Mouse (Mus musculus) splenic B cell, adult 2 months (primary cell): ENCODE data around the gene Eif4g3.
"Not testable (repeated sequence)": the region's sequence is repeated elsewhere in the genome, so short reads cannot be mapped to it uniquely, and the experiment has no call there.

Experiments used
- DNase-seq: peaks from one replicate; pipeline ENCODE4 v3.0.0-alpha.2; 2011; ENCODE audit warnings: low read depth, low spot score
- H3K27me3 ChIP-seq: 2 replicates; pipeline ENCODE4 v1.6.1; 2012; ENCODE audit warnings: mild to moderate bottlenecking, low read length, moderate library complexity, mixed read lengths; ENCODE audit not compliant: control insufficient read depth, poor library complexity, insufficient read depth, severe bottlenecking
- H3K36me3 ChIP-seq: 2 replicates; pipeline ENCODE4 v1.6.1; 2012; ENCODE audit warnings: mild to moderate bottlenecking, low read length, moderate library complexity, mixed read lengths; ENCODE audit not compliant: control insufficient read depth, poor library complexity, insufficient read depth, severe bottlenecking

Eif4g3 gene

GRCm38 (mm10) chr4:138045809-138046208, 53.0 kb downstream of the Eif4g3 start:
- Histone ChIP-seq H3K27me3 (no peaks in the 10 kb centered on the region), H3K36me3 (peaks cover 4% of the 10 kb centered on the region; the same call in 1 of the 2 replicates)
- peak; percentile 28 for DNase-seq

DNA sequence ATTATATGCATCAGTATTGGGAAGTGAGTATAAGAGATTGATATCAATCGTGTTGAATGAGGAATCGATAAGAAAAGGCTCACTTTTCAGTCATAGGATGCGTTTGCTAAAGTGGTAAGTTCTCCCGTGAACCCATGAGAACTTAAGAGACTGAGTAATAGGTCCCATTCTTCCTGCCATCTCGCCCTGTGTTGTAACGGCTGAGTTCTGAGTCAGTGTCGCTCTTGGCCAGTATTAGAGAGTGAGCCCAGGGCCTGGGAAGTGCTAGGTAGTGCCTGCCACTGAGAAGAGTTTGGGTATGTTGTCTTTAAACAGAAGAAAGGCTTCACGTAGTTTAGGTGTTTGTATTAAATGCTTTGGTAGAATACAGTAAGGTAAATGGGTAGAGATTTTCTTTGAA, 53.5 kb downstream of the Eif4g3 start:
- Histone ChIP-seq H3K27me3 (no peaks in the 10 kb centered on the region), H3K36me3 (peaks cover 4% of the 10 kb centered on the region; the same call in 1 of the 2 replicates)
- DNase-seq, result no peak

- H3K27me3 ChIP-seq, result no peaks in the 10 kb centered on the region
- no peak for DNase-seq
- peaks cover 4% of the 10 kb centered on the region for H3K36me3 ChIP-seq
Measured at GRCm38 (mm10) chr4:138049547-138049946, 56.7 kb downstream of the Eif4g3 start.

DNA sequence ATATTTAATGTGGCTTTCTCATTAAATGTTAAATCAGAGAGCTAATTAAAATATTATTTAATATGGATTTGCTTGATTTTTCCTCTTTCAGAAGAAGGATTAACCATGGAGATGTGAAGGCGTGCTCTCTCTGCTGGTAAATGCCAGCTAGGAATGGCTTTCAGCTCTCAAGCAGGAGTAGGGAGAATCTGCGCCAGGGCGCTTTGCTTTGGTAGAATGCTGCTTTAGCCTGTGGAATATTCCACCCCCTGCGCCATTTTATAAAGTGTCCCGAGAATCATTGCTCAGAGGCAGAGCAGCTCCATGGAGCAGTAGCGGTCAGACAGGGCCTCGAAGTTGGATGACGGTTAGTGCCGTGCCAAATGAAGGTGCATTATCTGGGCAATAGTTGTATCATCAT, 58.7 kb downstream of the Eif4g3 start:
- Histone ChIP-seq H3K27me3 (no peaks in the 10 kb centered on the region), H3K36me3 (no peaks in the 10 kb centered on the region; the same call in none of the 2 replicates)
- no peak for DNase-seq

- H3K36me3 ChIP-seq, result peaks cover 8% of the 10 kb centered on the region; the same call in 1 of the 2 replicates
- no peaks in the 10 kb centered on the region for H3K27me3 ChIP-seq
- no peak for DNase-seq
Measured at GRCm38 (mm10) chr4:138056658-138057057, 63.8 kb downstream of the Eif4g3 start.

DNA sequence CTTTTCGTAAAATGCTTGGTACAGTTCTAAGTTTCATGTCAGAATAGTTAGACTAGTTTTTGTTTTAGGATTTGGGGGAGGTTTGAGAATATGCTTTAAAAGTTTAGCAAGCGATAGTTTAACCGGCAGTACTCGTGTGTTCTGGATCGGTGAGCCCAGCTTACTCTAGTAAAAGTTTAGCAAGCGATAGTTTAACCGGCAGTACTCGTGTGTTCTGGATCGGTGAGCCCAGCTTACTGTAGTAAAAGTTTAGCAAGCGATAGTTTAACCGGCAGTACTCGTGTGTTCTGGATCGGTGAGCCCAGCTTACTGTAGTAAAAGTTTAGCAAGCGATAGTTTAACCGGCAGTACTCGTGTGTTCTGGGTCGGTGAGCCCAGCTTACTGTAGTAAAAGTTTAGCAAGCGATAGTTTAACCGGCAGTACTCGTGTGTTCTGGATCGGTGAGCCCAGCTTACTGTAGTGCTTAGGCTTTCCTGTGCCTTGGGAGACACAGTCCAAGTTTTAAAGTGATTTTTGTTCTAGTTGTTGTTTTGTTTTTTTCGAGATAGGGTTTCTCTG, 64.5 kb downstream of the Eif4g3 start:
- not testable (repeated sequence) for H3K36me3 ChIP-seq, H3K27me3 ChIP-seq, DNase-seq

DNA sequence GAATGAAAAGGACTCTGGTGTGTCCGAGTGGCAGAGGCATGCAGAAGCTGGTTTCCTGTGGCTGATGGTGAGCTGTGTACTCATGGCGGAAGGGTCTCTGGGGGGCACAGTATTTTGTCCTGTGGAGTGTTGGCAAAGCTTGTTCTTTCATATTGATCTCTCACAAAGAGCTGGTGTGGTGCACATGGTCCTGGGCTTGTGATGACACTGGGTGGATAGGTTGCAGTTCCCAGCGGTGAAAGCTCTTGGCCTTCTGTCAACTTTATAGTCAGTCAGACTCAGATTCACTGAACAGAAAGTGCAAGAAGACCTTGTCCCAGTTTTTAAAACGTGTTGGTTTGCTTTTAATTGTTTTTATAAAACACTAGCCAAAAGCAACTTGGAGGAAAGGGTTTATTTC, 68.3 kb downstream of the Eif4g3 start:
- DNase-seq, result no peak

DNA sequence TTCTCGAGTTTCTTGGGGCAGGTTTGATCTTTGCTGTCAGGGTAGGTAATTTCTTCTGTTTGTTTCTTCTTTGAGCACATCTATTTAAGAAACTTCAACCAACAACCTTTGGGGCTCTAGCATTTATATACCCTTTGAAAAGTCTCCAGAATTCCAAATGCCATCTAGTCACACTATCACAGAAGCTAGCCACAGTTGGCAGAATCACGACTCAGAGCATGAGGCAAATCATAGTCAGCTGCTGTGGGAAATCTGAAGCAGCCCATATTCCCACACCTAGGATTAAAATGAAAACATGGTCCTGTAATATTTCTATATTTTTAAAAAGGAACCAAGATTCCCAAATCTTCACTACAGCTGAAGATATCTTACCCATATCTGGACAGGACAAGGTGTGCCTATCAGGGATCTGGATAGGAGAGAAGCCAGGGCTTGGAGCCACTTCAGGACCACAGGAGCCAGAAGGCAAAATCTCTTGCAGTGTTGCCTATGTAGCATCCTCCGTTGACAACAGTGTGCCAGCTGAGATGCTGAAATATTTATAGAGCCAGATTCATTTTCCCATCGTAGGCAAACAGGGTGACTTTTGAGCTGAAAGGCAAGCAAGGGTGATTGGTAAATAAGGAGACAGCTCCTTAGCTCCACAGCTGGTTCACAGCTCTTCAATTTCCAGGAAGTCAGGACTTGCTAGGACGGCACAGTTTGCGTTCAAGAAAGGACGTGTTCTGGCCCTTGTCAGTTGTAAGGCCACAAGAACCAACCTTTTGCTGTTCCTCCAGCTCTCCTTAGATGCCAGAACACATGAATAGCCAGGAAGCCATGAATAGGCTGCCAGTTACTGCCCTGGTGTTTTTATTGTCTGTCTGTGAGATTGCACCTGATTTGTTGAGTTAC, 70.8 kb downstream of the Eif4g3 start:
- Histone ChIP-seq H3K36me3 (0 out of 2 replicates have a peak, but pooled peaks cover 9% of the 10 kb centered on the region), H3K27me3 (no peaks in the 10 kb centered on the region)
- DNase-seq, result no peak

More for the DNA sequence above, 68.3 kb downstream of the Eif4g3 start:
- no peaks in the 10 kb centered on the region for H3K27me3 ChIP-seq
- peaks cover 10% of the 10 kb centered on the region; the same call in 1 of the 2 replicates for H3K36me3 ChIP-seq

- no peak for DNase-seq
- 0 out of 2 replicates have a peak, but pooled peaks cover 9% of the 10 kb centered on the region for H3K36me3 ChIP-seq
- H3K27me3 ChIP-seq, result no peaks in the 10 kb centered on the region
Measured at GRCm38 (mm10) chr4:138064882-138065592, 72.2 kb downstream of the Eif4g3 start.

- Histone ChIP-seq H3K27me3 (no peaks in the 10 kb centered on the region), H3K36me3 (0 out of 2 replicates have a peak, but pooled peaks cover 9% of the 10 kb centered on the region)
- DNase-seq, result no peak
Measured at GRCm38 (mm10) chr4:138065593-138066169, 72.9 kb downstream of the Eif4g3 start.

- no peaks in the 10 kb centered on the region for H3K27me3 ChIP-seq
- no peak for DNase-seq
- 0 out of 2 replicates have a peak, but pooled peaks cover 4% of the 10 kb centered on the region for H3K36me3 ChIP-seq
Measured at GRCm38 (mm10) chr4:138066421-138066820, 73.6 kb downstream of the Eif4g3 start.

- no peak for DNase-seq
- no peaks in the 10 kb centered on the region for H3K27me3 ChIP-seq
- 0 out of 2 replicates have a peak, but pooled peaks cover 4% of the 10 kb centered on the region for H3K36me3 ChIP-seq
Measured at GRCm38 (mm10) chr4:138067858-138068257, 75.0 kb downstream of the Eif4g3 start.

DNA sequence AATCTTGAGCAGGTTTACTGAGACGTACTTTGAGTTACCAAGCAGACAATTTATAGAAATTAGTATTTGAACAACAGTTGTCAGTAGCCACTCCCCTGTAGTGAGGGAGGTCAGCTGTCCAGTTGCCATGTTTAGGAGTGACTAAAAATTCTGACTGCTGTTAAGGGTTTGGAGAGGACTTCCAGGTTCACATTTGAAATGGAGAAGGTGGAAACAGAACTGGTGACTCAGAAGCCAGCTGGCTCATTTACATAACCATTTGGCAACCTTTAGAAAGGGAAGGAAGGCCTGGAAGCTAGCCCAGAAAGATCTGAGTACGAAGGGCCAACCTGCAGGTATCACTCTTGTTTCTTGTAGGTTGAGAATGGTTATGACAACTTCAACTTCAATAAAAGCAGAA, 75.8 kb downstream of the Eif4g3 start:
- Histone ChIP-seq H3K27me3 (no peaks in the 10 kb centered on the region), H3K36me3 (0 out of 2 replicates have a peak, but pooled peaks cover 4% of the 10 kb centered on the region)
- DNase-seq, result no peak

- Histone ChIP-seq H3K27me3 (no peaks in the 10 kb centered on the region), H3K36me3 (0 out of 2 replicates have a peak, but pooled peaks cover 4% of the 10 kb centered on the region)
- DNase-seq, result no peak
Measured at GRCm38 (mm10) chr4:138069371-138069770, 76.5 kb downstream of the Eif4g3 start.
